Mouse (Mus musculus): ENCODE data around the gene Lrig1.

The Lrig1 gene

GRCm38 (mm10) chr6:94697423-94697822 is 2.5 kb downstream of the Lrig1 start:
- DNase-seq = no peak

- no peak for DNase-seq
These were observed 3.5 kb downstream of the Lrig1 start for GRCm38 (mm10) chr6:94696182-94697080.

- no peak for DNase-seq
These were observed 4.6 kb downstream of the Lrig1 start for GRCm38 (mm10) chr6:94695121-94695930.

DNA sequence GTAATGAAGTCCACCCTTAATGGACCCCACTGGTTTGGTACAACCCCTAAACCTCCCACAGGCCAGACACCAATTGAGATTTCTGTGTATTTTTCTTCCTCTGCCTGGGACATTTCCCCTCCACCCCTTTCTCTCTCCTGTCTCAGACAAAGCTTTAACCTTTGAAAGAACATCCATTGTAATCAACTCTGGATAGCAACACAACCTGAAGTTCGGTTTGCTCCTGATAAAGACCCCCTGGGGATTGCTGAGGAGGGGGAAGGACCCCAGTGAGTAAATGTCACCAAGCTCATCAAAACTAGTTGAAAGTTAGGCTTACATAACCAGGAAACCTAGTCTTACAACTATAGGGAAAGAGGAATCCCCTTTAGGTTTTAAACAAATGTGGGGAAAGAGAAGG is 5.5 kb downstream of the Lrig1 start:
- DNase-seq = no peak

- DNase-seq = no peak
These were observed 6.9 kb downstream of the Lrig1 start for GRCm38 (mm10) chr6:94693091-94693490.

- no peak for DNase-seq
These were observed 8.0 kb downstream of the Lrig1 start for GRCm38 (mm10) chr6:94692003-94692402.

- DNase-seq = no peak
These were observed 9.7 kb downstream of the Lrig1 start for GRCm38 (mm10) chr6:94690247-94690646.

DNA sequence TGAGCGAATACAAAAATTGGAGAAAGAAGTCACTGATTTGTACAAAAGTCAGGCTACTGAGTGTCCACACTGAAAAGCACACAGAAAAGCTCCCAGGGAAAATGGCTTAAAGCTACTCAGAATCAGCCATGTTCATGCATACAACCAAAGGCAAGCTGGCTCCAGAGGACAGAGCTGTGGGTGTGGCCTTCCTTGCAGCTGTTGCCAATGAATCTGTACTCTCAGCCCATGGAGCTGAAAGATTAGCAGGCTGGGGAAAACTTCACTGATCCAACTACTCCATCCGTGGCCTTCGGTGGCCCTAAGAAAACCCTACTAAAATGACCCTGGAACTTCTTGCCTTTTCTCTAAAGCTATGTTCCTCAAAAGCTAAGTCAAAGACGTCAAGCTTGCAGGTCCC is 11.2 kb downstream of the Lrig1 start:
- DNase-seq = no peak

DNA sequence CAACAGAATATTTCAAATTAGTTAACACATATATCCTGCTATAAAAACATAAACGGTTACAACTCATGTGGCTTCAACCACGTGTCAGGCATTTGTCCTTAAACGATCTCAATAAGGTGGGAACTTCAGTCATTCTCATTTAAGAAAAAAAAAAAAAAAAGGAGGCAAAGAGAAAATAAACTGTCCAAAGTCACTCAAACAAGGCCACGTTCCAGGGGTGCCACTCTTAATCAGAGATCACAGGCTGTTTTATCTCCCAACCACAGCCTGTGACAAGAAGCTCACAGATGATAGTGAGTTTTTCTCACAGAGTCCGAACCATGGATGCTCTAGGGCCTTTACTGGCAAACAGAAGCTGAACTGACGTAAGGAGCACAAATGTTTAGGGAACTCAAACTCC is 13.9 kb downstream of the Lrig1 start:
- DNase-seq = no peak

DNA sequence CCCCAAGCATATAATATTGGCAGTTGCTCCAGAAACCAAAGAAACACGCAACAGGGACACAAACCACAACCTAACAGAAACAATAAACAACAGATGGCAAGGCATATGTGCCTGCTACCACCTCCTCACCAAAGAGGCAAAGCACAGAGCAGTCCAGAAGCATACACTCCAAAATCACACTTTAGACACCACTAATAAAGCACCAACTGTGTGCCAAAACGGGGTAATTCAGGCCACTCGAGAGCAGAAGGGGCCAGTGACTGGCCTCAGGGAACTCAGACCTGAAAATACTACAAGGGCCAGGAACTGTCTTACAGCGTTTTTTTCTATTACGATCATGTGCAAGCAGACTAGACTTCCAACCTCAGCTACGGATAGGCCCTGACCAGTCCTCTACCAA is 14.3 kb downstream of the Lrig1 start:
- DNase-seq = peak; percentile 44

DNA sequence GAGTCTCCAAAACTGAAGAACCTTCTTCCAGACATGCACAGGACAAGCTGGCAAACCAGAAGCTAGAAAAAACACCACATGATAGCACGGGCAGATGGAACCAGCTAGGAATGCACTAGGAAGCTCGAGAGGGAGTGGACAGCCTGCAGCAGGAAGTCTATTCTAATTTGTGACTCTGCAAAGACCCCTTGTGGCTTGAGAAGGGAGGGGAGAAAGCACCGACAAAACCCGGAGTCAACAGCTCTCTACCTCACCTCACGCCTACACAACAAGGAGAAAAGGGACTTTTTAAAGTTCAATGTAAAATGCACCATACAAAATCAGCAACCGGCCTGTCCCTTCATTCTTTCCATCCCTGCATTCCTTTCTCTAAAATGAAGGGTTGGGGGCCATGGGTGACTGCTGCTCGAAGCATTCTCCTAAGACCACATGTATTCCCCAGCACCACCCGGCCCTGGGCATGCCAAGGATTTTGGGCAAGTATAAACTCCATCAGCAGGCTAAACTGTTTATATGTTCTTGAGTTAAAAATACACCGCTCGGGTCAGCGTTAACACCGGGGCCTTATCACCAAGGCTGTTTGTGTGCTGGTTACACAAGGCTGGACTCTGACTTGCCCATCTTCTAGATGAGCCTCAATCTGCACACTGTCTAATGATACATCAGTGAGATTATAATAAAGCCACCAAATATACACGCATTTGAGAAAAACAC is 15.0 kb downstream of the Lrig1 start:
- DNase-seq = no peak

DNA sequence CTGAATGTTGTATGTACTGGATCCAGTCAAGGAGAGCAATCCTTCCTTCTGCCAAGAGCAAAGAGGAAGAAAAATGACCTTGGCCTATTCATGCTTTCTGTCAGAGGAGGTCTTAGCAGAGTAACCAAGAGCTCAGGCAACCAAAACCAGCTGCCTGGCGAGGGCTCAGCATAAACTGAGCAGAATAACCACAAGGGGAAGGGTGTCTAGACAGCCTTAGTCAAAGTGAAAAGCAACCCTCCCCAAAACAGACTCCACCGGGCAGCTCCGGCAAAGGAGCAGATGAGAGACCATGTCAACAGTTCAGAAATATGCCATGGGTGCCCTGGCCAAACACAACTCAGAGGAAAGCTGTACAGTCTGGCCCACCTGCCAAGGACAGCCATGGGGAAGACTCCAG is 16.3 kb downstream of the Lrig1 start:
- DNase-seq = no peak

- DNase-seq = no peak
These were observed 17.7 kb downstream of the Lrig1 start for GRCm38 (mm10) chr6:94682270-94682618.

DNA sequence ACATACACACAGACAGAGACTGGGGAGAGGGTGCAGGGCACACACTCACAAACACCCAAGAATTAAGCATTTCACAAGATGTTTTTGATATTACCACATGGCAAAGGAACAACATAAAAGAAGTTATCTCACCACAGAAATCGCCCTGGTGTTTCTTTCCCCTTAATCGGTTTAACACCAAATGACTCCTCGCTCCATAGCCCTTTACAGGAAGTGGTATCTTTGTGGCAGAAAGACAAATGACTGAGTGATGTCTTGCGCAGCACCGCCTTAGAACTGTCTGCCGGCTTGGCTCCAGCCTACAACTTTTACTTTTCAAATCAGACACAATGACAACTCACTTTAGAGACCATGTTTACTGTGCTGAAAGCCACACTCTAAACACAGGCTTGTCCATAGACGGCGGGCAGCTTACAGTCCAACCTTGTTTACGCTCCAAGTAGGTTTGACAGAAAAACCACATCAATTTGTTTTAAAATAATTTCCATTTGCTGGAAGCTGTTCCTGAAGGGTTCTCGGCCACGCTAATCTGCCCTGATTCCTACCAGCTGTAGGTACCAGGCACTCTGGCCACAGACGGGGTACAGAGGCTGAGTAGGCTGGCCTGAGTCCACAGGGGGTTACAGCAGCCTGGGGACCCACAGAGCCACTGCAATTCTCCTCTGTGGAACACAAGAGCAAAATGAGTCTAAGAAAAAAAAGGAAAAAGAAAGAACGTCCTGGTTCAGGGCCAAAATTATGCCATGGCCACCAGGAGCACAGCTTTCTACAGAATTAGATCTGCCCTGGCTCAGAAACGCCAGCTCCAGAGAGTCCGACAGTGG is 18.3 kb downstream of the Lrig1 start:
- no peak for DNase-seq

DNA sequence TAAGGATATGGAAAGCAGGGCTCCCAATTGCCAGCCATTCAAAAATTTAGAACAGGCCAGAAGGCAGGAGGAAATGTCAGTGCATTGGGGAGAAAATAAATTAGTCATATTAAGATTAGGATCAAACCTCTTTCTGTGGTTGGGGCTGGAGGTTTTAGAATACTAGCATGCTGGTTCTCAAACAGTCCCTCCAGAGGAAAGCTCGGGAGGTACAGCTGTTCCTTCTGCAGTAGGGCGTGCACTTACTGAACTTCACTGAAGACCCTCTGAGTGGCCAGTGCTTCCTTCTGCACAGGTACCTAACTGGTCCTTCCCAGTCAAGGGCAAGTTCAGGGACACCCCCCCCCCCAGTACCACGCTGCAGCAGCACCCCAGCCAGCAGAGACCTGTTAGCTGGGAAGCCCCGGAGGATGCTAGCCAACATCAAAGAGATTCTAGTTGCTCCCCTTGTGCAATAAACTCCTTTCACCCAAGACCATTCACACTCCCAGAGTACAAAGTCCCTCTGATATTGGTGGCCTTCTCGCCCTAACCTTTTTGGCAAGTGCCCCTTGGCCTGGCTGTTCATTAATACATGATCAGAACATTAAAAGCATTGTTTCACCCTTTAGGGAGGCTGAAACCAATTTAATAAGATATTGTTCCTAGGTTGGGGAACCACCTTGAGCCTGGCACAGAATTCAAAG is 19.1 kb downstream of the Lrig1 start:
- no peak for DNase-seq

DNA sequence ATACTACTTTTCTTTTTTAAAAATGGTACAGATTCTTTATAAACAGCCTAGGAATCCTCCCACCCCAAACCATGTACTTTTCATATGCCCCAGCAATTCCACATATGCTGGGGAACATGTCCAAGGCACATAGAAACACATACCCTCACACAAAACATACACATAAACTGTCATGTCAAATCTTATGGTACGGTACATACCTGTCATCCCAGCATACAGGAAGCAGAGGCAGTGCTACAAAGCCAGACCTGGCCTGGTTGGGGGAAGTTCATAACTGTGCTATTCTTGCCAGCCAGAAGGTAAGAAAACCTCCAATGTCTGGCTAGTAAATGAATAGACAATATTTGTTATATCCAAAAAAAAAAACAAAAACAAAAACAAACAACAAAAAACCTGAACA is 20.7 kb downstream of the Lrig1 start:
- no peak for DNase-seq

- no peak for DNase-seq
These were observed 21.4 kb downstream of the Lrig1 start for GRCm38 (mm10) chr6:94678377-94679164.

DNA sequence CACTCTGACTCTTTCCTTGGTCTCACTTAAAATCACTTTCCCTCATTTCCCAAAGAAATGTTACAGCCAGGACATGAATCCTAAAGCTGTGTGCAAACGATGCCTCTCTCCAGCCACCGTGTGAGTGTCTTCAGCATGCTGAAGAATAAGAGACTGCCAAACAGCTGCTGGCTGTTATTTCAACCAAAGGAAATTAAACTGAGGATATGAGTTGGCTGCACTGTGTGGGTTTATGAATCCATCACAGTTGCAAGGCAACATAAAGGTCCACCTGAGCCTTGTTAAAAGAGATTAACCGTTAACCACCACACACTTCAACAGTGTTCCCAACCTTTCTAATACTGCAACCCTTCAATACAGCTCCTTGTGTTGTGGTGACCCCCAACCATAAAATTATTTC is 22.5 kb downstream of the Lrig1 start:
- no peak for DNase-seq

DNA sequence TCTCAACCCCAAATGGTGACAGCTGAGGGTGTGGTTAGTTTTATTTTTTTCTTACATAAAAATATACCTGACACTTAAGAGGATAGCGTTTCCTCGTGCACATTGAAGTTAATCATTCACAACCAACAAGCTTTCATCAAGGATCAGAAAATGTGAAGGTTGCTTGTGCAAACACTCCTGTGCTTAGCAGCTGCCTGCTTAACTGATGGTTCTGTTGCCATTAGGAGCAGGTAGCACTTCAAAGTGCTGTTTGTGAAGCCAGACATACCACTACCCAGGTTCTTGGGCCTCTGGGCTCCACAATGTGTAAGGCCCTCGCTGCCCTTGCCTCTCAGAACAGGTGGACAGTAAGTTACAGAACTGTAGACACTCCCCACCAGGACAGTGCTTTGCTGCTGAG is 23.1 kb downstream of the Lrig1 start:
- DNase-seq = no peak

DNA sequence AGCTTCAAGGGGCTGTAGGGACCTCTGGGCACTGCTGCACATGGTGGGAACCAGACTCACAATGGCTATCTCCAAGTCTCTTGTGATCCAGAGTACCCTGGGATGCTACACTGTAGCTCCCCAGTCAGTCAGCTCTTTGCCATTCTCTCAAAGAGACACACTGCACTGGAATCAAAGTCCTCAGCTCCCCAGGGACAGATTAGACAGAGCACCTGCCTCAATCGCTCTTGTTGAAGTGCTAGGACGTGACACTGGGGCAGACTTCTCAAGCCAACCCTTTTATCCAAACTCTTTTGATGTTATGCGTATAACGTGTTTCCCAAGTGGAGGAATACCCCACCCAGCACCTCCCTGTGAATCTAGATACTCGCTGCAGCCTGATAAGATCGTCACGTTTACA is 23.7 kb downstream of the Lrig1 start:
- DNase-seq = no peak

GRCm38 (mm10) chr6:94672426-94672825 is 27.5 kb downstream of the Lrig1 start:
- DNase-seq = no peak

Measured in layer of hippocampus, adult 9-11 months (tissue).